Mouse (Mus musculus) stomach, embryonic 16.5 days (tissue): ENCODE measurements around the gene Hivep3. TPM values are rescaled to one million over a fixed set of nuclear protein-coding genes. Genes with fewer than 3 reads are reported as not detected.

Experiments
- ATAC-seq: fragments of 200-750 bp; cut with Nextera tagmentation; 2 replicates; pipeline ENCODE4 v1.8.0; 2017; ENCODE audit warnings: moderate number of reproducible peaks, moderate TSS enrichment; ENCODE audit not compliant: insufficient read depth, low FRiP score
- H3K27ac ChIP-seq: fragments of 300-500 bp; sonication (generic); 2 replicates; pipeline ENCODE4 v1.5.1; 2014; ENCODE audit warnings: low read length
- H3K27me3 ChIP-seq: fragments of 300-500 bp; sonication (generic); 2 replicates; pipeline ENCODE4 v1.6.1; 2014; ENCODE audit warnings: low read length, control low read depth, mixed read lengths; ENCODE audit not compliant: control insufficient read depth, insufficient read depth
- H3K36me3 ChIP-seq: fragments of 300-500 bp; sonication (generic); 2 replicates; pipeline ENCODE4 v1.6.1; 2014; ENCODE audit warnings: low read length; ENCODE audit not compliant: control insufficient read depth, insufficient read depth
- H3K4me1 ChIP-seq: fragments of 300-500 bp; sonication (generic); 2 replicates; pipeline ENCODE4 v1.6.1; 2014; ENCODE audit warnings: low read length, control low read depth, mixed read lengths; ENCODE audit not compliant: control insufficient read depth, insufficient read depth
- H3K4me2 ChIP-seq: fragments of 300-500 bp; sonication (generic); 2 replicates; pipeline ENCODE4 v1.6.1; 2014; ENCODE audit warnings: low read depth, low read length, mixed read lengths
- H3K4me3 ChIP-seq: fragments of 300-500 bp; sonication (generic); replicated peaks from 2 replicates; pipeline ENCODE4 v1.5.1; 2014; ENCODE audit warnings: mild to moderate bottlenecking, low read length
- H3K9ac ChIP-seq: fragments of 300-500 bp; sonication (generic); 2 replicates; pipeline ENCODE4 v1.6.1; 2014; ENCODE audit warnings: low read length
- H3K9me3 ChIP-seq: fragments of 300-500 bp; sonication (generic); replicated peaks from 2 replicates; pipeline ENCODE4 v1.6.1; 2016; ENCODE audit warnings: low read length, control low read depth; ENCODE audit not compliant: control insufficient read depth
- WGBS: fragments of 180-500 bp; shearing (Covaris S2); extraction: QIAGEN DNeasy Blood & Tissue Kit; methylation state at CpG from one replicate; pipeline ENCODE4 v1.1.7; 2014; 5-methylcytosine and 5-hydroxymethylcytosine counted together
- polyA plus RNA-seq: library from polyadenylated mRNA; unstranded; fragments of >200 nt; fragmentation: Nextera tagmentation; extraction: Ambion mirVana; gene quantifications from 2 replicates; pipeline ENCODE4 v1.2.1, GENCODE M21; 2015

Hivep3 gene
- polyA plus RNA-seq, 1 experiment from 2014 or later, result 8.8 TPM

DNA sequence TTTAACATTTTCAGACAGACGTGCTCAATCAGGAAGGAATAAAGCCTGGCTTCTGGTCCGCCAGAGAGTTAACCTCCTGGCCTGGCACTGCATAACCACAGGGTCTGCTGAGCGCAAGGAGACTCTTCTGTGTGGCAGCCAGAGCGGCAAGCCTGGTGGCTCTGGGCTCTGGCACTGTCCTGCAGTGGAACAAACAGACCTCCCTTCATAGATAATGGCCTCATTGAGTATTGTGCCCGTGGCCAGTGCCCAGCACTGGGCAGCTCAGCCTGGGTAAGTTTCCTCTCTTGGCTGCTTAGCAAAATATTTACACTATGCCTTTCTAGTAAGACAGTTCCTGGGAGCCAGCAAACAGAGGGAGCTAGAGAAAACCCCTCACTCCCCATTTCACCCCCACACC lies 340.5 kb downstream of the Hivep3 start:
- H3K27ac ChIP-seq, result no peak overlapping the region

DNA sequence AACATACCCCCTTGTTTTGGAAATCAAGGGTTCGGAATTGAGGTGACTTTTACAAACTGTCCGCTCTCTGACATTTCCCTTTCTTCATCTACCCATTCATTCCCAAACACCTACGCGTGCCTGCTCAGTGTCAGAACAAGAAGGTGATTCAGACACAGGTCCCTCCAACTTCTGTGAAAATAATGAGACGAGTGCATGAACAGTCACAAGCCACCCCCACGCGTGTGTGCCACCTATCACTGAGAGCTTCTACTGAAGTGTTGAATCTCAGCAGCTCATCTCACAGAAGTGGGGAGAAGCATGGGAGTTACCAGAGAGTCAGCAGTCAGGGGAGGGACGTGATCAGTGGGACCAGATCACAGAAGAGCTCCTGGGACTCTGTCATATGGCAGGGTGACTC lies 343.7 kb downstream of the Hivep3 start:
- peaks cover 11% of the 10 kb centered on the region; the same call in 1 of the 2 replicates for H3K4me1 ChIP-seq
- WGBS, result 83% methylated on average over 8 of the region's 8 CpGs
- no peak for ATAC-seq
- H3K27ac ChIP-seq, result no peak overlapping the region
- no peaks in the 10 kb centered on the region for H3K27me3 ChIP-seq
- H3K36me3 ChIP-seq, result no peaks in the 10 kb centered on the region
- H3K4me2 ChIP-seq, result no peak overlapping the region
- H3K9me3 ChIP-seq, result no peaks in the 10 kb centered on the region
- no peak overlapping the region for H3K9ac ChIP-seq
- no peak overlapping the region for H3K4me3 ChIP-seq

More for the DNA sequence above, 340.5 kb downstream of the Hivep3 start:
- Histone ChIP-seq H3K9ac (no peak overlapping the region), H3K4me2 (no peak overlapping the region), H3K9me3 (no peaks in the 10 kb centered on the region), H3K36me3 (no peaks in the 10 kb centered on the region), H3K27me3 (no peaks in the 10 kb centered on the region; the same call in 1 of the 2 replicates), H3K4me1 (peaks cover 11% of the 10 kb centered on the region; the same call in 1 of the 2 replicates), H3K4me3 (no peak overlapping the region)
- 62% methylated on average over 5 of the region's 5 CpGs for WGBS
- no peak for ATAC-seq

DNA sequence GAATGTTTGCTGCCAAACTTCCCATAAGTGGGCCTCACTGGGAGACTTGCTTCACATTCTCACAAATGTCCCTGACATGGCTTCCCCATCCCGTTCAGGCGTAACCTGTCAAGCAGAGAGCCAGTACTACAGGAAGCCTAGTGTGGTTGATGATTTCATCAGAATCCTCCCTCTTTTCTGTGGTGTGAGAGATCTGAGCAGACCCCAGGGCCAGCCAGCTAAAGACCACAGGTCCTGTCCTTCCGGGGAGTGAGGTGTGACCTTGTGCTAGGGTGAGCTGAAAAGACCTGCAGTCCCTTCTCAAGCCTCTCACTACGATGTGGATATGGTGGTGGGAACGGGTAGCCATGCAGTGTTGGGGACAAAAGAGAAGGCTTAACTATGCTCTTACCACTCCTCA lies 348.9 kb downstream of the Hivep3 start:
- H3K36me3 ChIP-seq, result no peaks in the 10 kb centered on the region
- no peak overlapping the region for H3K27ac ChIP-seq
- no peak overlapping the region for H3K9ac ChIP-seq
- H3K9me3 ChIP-seq, result no peaks in the 10 kb centered on the region
- H3K27me3 ChIP-seq, result no peaks in the 10 kb centered on the region
- H3K4me2 ChIP-seq, result no peak overlapping the region
- H3K4me1 ChIP-seq, result no peaks in the 10 kb centered on the region
- H3K4me3 ChIP-seq, result no peak overlapping the region
- no peak for ATAC-seq
- 85% methylated on average over 5 of the region's 5 CpGs for whole genome bisulfite sequencing

DNA sequence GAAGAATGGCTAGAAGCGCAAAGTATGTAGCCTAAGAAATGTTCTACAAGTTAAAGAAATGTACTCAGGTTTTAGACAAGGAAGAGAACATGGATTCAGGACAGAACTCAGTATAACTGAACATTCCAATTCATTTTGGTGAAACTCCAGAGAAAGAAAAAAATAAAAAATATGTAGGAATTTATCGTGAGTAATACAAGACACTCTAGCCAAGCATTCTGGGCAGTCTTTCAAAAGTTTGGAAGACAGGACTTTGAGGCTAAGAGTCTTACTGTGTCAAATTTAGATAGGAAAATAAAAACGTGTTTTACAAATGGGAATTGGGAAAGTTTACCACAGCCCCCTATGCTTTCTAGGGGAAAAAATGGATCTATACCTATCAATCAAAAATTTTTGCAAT lies 350.1 kb downstream of the Hivep3 start:
- Histone ChIP-seq H3K9me3 (no peaks in the 10 kb centered on the region), H3K27ac (no peak overlapping the region), H3K4me1 (no peaks in the 10 kb centered on the region), H3K27me3 (no peaks in the 10 kb centered on the region), H3K9ac (no peak overlapping the region), H3K4me3 (no peak overlapping the region), H3K36me3 (no peaks in the 10 kb centered on the region), H3K4me2 (no peak overlapping the region)
- ATAC-seq, result no peak
- WGBS, result 67% methylated on average over 3 of the region's 3 CpGs

DNA sequence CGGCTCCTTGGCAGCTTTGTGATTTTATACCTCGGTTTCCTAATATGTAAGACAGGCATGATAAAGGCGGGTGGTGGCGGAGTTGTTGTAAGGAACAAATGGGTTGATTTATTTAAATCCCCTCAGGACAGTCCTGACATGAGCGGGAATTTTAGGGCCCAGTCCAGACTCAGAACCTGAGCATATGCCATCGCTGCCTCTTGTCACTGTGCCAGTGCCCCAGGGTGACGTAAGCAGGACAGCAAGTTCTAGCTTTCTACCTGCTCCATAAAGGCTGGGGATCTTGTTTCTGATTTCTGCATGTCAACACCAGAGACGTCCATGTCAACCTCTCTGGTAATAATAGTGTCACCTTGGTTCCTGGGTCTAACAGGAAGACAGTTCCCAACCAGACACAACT lies 356.0 kb downstream of the Hivep3 start:
- H3K4me3 ChIP-seq, result no peak overlapping the region
- no peaks in the 10 kb centered on the region for H3K27me3 ChIP-seq
- H3K4me1 ChIP-seq, result no peaks in the 10 kb centered on the region
- 85% methylated on average over 8 of the region's 8 CpGs for WGBS
- no peaks in the 10 kb centered on the region for H3K9me3 ChIP-seq
- ATAC-seq, result no peak
- no peak overlapping the region for H3K4me2 ChIP-seq
- no peak overlapping the region for H3K9ac ChIP-seq
- no peaks in the 10 kb centered on the region for H3K36me3 ChIP-seq
- no peak overlapping the region for H3K27ac ChIP-seq

GRCm38 (mm10) chr4:120091997-120092783 lies 358.6 kb downstream of the Hivep3 start:
- no peaks in the 10 kb centered on the region for H3K4me1 ChIP-seq
- no peak overlapping the region for H3K4me2 ChIP-seq
- no peak overlapping the region for H3K4me3 ChIP-seq
- 83% methylated on average over 1 of the region's 1 CpGs for WGBS
- no peaks in the 10 kb centered on the region for H3K9me3 ChIP-seq
- no peak overlapping the region for H3K27ac ChIP-seq
- no peaks in the 10 kb centered on the region for H3K27me3 ChIP-seq
- no peaks in the 10 kb centered on the region for H3K36me3 ChIP-seq
- ATAC-seq, result no peak
- no peak overlapping the region for H3K9ac ChIP-seq

- H3K4me1 ChIP-seq, result no peaks in the 10 kb centered on the region
These were observed 363.4 kb downstream of the Hivep3 start for GRCm38 (mm10) chr4:120096935-120097334.

GRCm38 (mm10) chr4:120101186-120101585 lies 367.6 kb downstream of the Hivep3 start:
- no peaks in the 10 kb centered on the region for H3K4me1 ChIP-seq
- no peak overlapping the region for H3K4me2 ChIP-seq
- no peak overlapping the region for H3K27ac ChIP-seq
- H3K9me3 ChIP-seq, result peaks cover 6% of the 10 kb centered on the region; the same call in 1 of the 2 replicates
- no peak overlapping the region for H3K4me3 ChIP-seq
- H3K9ac ChIP-seq, result no peak overlapping the region
- no peaks in the 10 kb centered on the region for H3K27me3 ChIP-seq
- no peaks in the 10 kb centered on the region for H3K36me3 ChIP-seq
- ATAC-seq, result no peak

More at GRCm38 (mm10) chr4:120096935-120097334, 363.4 kb downstream of the Hivep3 start:
- Histone ChIP-seq H3K27me3 (no peaks in the 10 kb centered on the region), H3K4me2 (no peak overlapping the region), H3K9ac (no peak overlapping the region), H3K27ac (no peak overlapping the region), H3K4me3 (no peak overlapping the region), H3K9me3 (peaks cover 6% of the 10 kb centered on the region; the same call in 1 of the 2 replicates), H3K36me3 (no peaks in the 10 kb centered on the region)
- WGBS, result 90% methylated on average over 19 of the region's 19 CpGs
- no peak for ATAC-seq

GRCm38 (mm10) chr4:120104599-120104998 lies 371.0 kb downstream of the Hivep3 start:
- no peak for ATAC-seq
- Histone ChIP-seq H3K36me3 (no peaks in the 10 kb centered on the region), H3K9me3 (no peaks in the 10 kb centered on the region), H3K27ac (no peak overlapping the region), H3K4me2 (no peak overlapping the region), H3K9ac (no peak overlapping the region), H3K27me3 (no peaks in the 10 kb centered on the region), H3K4me3 (no peak overlapping the region), H3K4me1 (no peaks in the 10 kb centered on the region)
- 54% methylated on average over 5 of the region's 5 CpGs for WGBS
